Mouse (Mus musculus): ENCODE measurements at regions not wholly inside any gene's neighbourhood (a gene's known extent, or its start where the extent isn't known, plus 50 kb on each side); places are given as distances from the start of the nearest gene placed in this dataset.

GRCm38 (mm10) chr2:162764059-162764458 is 103.1 kb upstream of the Ptprt start:
- no peak for TF ChIP-seq POLR2A (IDR thresholded peaks at IDR 0.05; ENCODE audit: low read depth, low read length)
- no peak for TF ChIP-seq CTCF (conservative IDR thresholded peaks at IDR 0.05; ENCODE audit: insufficient read depth, insufficient read length, low read depth, low read length)

Measured in kidney, adult 2 months (tissue).